Mouse (Mus musculus) heart, adult 18-20 months (tissue): ENCODE results near the gene Gm1043. TPM values are rescaled to one million over a fixed set of nuclear protein-coding genes. Genes with fewer than 3 reads are reported as not detected.

Experiments used
- DNase-seq, 2 experiments: peaks; one replicate each; pipeline ENCODE4 v3.0.0; 2021 to 2022; ENCODE audit warnings: mixed read lengths in 1 of 2
- total RNA-seq, 2 experiments: library from RNA; stranded (reverse); gene quantifications; 2 replicates each; pipeline ENCODE4 v1.2.3; 2021

The Gm1043 gene
- total RNA-seq, 2 experiments from 2014 or later, result 0.08 TPM; not detected in 1

- no peak for DNase-seq
Measured at GRCm38 (mm10) chr5:37117126-37117525, 32.0 kb downstream of the Gm1043 start.

DNA sequence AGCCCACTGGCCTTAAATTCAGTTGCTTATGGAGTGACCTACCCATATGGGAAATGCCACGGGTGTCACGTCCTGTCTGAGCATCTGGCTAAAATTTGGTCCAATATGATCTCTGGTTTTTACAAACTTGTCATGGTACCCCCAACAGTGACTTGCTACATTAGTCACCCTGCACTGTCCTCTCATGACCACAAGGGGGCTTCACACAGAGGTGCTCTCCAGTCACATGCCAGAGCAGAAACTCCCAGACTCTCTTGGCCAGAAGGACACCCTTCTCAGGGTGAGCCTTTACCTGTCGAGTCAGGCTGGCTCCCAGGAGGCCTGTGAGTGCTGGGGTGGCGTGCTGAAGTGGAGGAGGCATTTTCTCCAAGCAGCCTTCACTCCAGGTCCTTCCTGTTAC lies 33.1 kb downstream of the Gm1043 start:
- no peak for DNase-seq

- no peak for DNase-seq
Measured at GRCm38 (mm10) chr5:37121186-37121680, 36.1 kb downstream of the Gm1043 start.

- peak in 1 of 2 experiments; percentile 13 for DNase-seq
Measured at GRCm38 (mm10) chr5:37131841-37132240, 46.7 kb downstream of the Gm1043 start.

- DNase-seq, result no peak
Measured at GRCm38 (mm10) chr5:37141745-37142144, 56.6 kb downstream of the Gm1043 start.

- peak; percentile 6 to 63 for DNase-seq
Measured at GRCm38 (mm10) chr5:37147536-37147935, 62.4 kb downstream of the Gm1043 start.

GRCm38 (mm10) chr5:37150650-37151049 lies 65.5 kb downstream of the Gm1043 start:
- no peak for DNase-seq

DNA sequence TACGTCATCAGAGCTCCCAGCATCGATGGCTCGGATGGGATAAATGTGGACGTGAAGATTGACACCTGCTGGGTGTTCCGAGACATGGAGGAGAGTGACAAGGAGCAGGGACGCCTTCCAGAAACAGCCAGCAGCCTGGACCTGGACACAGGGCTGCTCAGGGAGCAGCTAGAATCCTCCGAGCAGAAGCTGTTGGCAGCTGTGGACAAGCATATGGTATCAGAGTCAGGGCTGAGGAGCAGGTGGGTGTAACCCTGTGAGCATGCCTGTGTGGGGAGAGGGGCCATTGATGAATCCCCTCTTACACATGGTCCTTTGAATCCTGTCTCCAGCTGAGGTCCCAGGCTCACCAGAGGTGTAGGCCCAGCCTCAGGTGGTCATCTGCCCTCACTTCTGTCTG lies 69.3 kb downstream of the Gm1043 start:
- no peak for DNase-seq

- no peak for DNase-seq
Measured at GRCm38 (mm10) chr5:37158408-37158807, 73.2 kb downstream of the Gm1043 start.

DNA sequence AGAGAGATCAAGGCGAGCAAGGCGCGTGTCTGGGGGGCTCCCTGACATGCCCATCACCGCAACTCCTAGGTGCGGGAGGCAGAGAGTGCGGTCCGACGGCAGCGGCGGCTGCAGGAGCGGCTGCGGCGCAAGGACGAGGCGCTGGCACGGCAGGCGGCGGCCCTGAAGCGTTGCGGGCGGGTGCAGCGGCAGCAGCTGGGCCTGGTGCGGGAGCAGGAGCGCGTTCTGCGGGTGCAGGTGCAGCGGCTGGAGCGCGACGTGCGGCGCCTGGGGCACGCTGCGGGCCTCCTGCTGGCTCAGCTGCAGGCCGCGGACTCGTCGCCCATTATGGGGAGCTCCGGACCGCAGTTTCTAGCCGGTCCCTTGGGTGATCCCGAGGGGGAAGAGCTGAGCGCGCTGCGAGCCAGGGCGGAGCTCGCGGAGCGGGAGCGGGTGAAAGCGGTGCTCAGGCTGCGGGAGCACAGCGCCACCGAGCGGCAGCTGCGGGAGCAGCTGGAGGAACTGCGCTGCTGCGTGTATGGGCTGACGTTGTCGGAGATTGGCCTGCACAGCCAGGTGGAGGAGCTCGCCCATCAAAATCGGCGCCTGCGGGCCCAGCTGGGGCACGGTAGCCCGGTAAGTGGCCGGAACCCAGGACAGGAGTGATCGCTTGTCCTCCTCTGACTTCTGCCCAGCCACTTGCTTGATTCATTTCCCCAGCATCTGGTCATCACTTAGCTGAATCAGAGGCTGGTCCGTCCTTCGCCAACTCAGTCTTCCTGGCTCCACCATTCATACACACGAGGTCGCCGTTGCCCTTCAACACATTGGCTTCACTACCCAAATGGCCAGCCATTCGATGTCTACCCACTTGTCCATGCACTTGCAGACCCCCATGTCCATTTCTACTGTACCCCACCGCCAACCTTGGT lies 78.0 kb downstream of the Gm1043 start:
- DNase-seq, result peak; percentile 9 to 13

- no peak for DNase-seq
Measured at GRCm38 (mm10) chr5:37176466-37176865, 91.3 kb downstream of the Gm1043 start.

- DNase-seq, result no peak
Measured at GRCm38 (mm10) chr5:37177061-37177460, 91.9 kb downstream of the Gm1043 start.

DNA sequence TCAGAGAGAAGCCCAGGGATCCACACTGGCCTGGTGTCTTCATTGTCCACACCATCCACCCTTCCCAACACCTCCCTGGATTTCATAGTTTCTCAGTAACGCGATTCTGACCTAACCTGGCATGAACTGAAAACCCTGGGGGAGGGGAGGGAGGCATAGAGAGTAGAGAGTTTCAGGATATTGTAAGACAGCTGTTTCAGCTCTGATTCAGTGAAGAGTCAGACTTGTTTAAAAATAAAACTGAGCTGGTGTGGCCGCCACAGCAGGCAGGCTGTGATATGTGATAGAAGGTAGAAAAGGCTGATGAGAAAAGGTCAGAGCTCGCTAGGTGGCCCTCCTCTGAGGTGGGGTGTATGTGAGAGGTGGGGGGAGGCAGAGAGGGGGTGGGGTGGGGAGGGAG lies 93.6 kb downstream of the Gm1043 start:
- DNase-seq, result no peak

- DNase-seq, result no peak
Measured at GRCm38 (mm10) chr5:37179872-37180271, 94.7 kb downstream of the Gm1043 start.

GRCm38 (mm10) chr5:37180624-37181023 lies 95.5 kb downstream of the Gm1043 start:
- no peak for DNase-seq

- no peak for DNase-seq
Measured at GRCm38 (mm10) chr5:37184605-37185004, 99.4 kb downstream of the Gm1043 start.

- DNase-seq, result no peak
Measured at GRCm38 (mm10) chr5:37190378-37190777, 105.2 kb downstream of the Gm1043 start.

GRCm38 (mm10) chr5:37196196-37196595 lies 111.0 kb downstream of the Gm1043 start:
- DNase-seq, result no peak

DNA sequence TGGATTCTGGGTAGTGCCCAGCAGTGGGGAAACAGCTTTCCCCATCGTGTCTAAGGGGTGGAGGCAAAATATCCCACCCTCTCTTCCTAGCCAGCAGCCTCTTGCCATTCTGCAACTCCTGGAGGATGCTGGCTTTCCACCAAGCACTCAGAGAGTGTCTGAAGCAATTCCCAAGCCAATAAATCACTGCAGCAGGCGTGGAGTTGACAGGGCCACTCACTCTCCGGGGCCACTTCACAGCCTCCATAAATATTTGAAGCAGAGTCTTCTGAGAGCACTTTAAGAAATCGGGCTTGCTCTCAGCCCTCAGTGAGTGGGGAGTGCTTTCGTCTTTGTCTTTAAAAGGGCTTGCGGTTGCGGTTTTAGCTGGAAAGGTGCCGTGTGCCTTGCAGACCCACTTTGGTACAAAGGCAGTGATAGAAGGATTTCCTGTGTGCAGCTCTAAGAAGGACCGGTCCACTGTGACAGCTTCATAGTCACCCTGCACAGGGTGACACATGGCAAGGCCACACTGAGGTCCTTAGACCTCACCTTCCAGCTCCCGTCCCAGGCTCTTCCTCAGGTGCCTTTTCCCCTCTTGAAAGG lies 111.6 kb downstream of the Gm1043 start:
- no peak for DNase-seq

DNA sequence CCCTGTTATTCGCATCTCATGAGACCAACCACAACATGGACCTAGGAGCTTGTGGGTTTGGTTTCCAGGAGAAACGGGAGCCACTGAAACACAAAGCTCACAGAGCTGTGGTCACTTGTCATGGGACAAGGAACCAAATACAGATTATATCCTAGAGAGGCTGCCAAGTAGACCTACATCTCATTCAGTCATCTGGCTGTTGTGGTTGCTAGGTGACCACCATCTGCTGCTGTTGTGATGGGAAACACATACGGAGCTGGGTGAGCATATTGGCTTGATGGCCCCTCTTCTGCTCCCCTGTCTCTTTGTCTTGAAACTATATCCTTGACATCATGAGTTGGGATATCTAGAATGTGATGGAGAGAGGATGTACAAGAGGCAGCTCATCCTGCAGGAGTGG lies 112.3 kb downstream of the Gm1043 start:
- DNase-seq, result no peak

DNA sequence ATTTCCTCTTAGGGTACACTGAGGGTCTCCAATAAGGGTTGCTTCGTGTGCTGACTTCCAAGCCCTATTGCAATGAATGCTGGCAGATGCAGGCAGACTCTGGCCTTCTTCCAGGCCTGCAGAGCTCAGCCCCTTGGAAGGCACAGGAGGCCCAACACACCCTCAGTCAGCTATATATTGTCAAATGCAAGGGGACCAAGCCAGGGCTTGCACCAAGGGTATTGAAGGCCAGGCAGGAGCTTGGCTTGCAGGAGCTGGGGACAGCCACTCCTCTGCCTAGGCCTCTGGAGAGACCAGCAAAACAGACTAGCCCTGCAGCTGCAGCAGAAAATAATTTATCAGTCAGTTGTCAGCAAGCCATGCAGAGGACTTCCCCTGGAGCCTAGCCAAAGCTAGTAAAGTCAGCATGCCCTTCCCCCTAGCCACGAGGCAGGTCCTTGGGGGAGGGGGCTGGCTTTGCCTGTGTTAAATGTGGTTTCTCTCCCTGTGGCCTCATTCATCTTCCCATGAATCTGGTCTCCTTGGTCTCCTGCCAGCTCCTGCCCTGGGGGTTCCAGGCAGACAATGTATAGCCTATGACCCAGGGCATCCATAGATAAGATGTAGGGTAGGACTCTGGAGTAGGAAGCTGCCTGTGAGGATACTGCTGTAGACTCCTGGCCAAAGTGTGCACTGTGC lies 113.0 kb downstream of the Gm1043 start:
- no peak for DNase-seq

- DNase-seq, result no peak
Measured at GRCm38 (mm10) chr5:37202285-37202684, 117.1 kb downstream of the Gm1043 start.

- DNase-seq, result no peak
Measured at GRCm38 (mm10) chr5:37204886-37205285, 119.7 kb downstream of the Gm1043 start.
